Mouse (Mus musculus) embryo, embryonic 11 days (tissue): ENCODE measurements around the gene Gm5798.
"Not testable (repeated sequence)": the region's sequence is repeated elsewhere in the genome, so short reads cannot be mapped to it uniquely, and the experiment has no call there.

Experiments used
- DNase-seq: peaks from one replicate; pipeline ENCODE4 v3.0.0-alpha.2; 2015

Gene Gm5798

DNA sequence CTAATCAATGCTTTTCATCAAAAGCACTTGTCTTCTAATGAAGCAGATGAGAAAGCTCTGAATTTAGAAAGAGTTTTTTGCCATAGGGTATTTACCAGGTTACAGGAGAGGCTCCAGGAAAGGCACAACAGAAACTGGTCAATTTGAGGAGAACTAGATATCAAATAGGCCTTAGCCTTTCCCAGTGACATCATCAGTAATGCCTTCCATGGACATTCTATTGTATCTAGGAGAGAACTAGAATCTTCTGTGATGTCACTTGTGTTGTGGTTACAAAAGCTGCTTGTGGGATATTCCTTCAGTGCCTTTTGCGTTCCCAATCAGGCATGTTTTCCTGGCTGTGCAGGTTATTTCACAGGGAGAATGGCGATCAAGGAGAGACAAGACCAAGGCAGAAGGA lies at the start of gene Gm5798:
TSS of gene Gm5798 (plus strand) at position 301 of the 400 bp plus-strand sequence.
- DNase-seq: not testable (repeated sequence)

DNA sequence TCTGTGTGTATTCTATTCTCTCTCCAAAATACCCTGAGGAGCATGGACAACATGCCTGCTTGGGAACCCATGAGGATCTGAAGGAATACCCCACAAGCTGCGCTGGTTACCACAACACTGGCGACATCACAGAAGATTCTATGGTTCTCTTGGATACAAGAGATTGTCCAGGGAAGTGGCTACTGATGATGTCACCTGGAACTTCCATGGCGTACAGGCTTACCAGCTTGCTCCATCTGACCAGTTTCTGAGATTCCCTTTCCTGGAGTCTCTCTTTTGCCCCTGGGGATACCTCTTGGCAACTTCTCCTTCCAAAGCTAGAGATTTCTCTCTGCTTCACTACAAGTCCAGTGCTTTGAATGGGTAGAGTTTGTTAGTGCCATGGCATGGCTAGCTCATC lies 37.9 kb downstream of the Gm5798 start, which contains the start of gene Gm7945:
TSS of gene Gm7945 (minus strand) at position 101 of the 400 bp plus-strand sequence.
- DNase-seq: not testable (repeated sequence)
